Mouse (Mus musculus): ENCODE measurements around the gene Tmem200b.

Gene Tmem200b

DNA sequence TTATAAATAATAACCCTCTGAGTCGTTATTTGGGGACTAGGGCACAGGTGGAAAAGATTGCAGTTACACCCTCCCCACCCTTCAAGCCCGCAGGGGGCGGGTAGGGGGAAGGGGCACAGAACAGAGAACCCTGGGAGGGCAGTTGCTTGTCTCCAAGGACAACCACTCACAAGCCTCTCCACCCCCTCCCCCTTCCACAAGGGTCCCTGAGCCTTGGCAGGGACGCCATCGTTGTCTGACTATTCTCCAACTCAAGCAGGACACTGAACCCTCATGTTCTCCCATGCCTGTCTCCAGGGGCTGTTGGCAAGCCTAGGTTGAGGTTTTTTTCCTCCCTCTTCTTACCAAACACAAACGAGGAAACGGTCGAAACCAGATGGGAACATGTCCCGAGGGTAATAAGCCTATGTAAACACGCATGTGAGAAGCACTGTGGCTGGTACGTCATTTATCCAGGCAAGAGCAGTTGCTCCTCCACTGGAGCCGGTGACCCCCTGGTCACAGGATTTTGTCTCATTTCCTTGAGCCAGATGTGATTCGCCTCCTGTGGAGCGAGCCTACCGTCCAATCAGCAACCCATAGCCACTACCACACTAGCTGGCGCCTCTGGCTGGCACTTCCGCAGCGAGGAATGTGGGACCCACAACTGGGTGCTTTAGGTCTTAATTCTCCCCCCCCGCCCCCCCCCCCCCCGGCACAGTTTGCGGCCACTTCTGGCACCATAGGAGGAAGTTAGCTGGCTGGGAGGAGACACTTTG lies 11.2 kb upstream of the Tmem200b start:
- peak; percentile 43 for DNase-seq (ENCODE audit: extremely low spot score)

DNA sequence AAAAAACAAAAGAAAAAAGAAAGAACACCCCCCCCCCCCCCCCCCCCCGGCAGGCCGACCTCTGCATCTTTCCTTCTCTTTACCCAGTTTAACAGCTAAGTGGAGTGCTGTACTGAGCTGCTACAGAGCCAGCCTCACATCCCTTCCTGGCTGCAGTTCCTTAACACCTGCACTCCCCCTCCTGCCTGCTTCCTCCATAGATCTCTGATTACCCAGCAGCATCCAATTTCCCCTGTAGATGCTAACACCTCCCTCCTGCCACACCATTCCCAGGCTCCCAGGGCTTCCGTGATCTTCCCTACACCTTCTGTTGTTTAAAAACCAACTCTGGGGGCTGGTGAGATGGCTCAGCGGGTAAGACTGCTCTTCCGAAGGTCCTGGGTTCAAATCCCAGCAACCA lies 10.1 kb upstream of the Tmem200b start:
- DNase-seq (ENCODE audit: extremely low spot score), result no peak

DNA sequence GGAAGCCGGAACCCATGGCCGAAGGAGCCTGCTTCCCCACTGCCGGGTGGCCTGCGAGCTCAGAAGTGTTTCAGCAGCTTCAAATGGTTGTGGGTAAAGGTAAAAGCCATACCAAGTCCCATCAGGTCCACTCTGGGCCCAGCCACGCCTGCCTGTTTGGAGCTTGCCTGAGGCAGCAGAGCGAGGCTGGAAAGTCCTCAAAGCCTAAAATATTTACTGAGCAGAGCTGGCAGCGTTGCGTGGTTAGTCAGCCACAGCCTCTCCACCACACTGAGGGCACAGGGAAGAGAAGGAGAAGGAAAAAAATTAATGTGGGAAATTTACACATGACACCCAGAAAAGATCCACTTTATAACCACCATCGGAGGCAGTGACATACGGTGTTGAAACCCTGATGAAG lies 8.0 kb upstream of the Tmem200b start:
- no peak for DNase-seq (ENCODE audit: extremely low spot score)

DNA sequence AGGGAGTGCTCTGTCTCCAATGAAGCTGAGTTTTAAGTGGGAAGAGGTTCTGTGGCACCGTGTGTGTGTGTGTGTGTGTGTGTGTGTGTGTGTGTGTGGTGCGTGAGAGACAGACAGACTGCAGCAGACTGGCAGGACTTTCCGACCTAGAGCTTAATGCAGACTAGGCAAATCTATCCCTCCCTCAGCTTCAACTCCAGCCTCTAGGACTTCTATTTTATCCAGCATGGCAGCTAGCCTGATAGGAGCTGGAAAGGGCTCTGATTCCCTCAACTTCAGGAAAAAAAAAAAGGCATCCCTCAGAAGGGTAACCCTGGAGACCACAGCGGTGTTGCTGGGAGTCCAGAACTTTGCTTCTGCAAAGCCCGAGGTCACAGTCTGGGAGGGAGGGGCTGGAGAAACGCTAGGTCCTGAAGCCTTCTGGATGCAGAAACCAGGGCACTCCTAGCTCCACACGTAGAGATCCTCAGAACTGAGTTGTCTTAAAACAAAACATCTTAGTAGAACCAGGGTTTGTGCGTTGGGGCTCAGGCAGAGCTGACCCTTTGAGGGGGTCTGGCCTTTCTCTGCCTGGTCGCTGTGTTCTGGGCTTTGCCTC lies 7.4 kb upstream of the Tmem200b start:
- DNase-seq (ENCODE audit: extremely low spot score), result peak; percentile 51

DNA sequence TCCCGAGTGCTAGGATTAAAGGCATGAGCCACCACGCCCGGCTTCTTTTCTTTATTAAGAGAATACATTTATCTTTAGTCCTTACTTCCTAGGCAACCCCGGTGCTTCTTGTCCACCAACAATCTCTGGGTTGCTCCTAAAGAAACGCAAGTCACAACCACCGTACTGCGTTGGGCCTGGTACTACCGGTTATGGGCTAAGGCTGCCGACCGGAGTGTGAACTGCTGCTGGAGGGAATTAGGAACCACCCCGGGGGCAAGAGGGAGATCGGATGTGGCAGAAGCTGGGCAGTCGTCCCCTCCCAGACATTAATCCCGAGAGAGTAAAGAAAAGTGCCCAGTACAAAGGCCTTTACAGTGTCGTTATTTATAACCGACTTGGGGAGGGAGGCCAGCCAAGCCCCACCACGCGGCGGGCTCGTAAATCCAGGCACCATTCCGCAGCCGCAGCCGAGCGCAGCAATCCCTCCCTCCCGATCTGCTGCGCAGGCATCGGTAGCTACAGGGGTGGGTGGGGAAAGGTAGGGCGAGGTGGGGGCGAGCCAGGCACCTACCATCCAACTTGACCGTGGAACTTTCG lies 6.6 kb upstream of the Tmem200b start:
- DNase-seq (ENCODE audit: extremely low spot score), result peak; percentile 62

DNA sequence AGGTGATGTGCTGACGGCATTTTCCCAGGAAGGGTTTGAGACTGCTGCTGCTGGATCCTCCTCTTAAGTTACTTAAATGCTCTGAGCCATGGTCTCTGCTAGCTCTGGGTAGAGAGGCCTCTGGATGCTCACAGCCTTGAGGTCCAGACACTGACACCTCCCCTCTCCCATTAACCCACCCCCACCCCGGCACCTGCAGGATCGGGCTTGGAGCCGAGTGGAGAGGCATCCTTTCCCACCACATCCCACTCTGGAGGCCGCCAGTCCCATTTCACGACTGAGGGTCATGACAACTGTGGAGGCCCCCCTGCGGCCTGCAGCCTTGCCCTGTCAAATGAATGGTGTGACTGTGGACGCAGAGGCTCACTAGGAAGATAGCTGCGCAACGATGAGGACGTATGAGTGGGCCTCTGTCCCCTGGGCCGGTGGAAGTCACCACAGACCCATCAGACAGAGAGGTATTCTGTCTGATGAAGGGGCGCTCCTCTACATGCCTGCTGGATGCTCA lies 5.7 kb upstream of the Tmem200b start:
- DNase-seq (ENCODE audit: extremely low spot score), result no peak

DNA sequence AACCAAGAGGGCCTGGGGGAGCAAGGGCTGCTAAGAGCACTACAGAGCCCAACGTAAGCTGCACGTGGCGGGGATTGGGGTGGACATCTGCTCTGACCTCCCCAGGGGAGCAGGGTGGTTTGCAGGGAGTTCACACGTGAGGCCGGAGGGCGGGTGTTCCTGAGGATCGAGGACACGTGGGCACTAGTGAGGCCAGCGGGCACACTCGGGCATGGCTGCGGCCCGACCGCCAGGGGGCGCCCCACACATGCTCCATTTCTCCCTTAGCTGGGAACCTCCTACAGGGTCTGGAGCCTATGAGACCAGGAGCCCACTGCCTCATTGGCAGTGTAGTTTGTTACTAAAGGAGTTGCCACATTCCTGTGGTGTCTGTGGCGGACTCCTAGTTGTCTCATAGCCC lies 5.1 kb upstream of the Tmem200b start:
- DNase-seq (ENCODE audit: extremely low spot score), result peak; percentile 83

DNA sequence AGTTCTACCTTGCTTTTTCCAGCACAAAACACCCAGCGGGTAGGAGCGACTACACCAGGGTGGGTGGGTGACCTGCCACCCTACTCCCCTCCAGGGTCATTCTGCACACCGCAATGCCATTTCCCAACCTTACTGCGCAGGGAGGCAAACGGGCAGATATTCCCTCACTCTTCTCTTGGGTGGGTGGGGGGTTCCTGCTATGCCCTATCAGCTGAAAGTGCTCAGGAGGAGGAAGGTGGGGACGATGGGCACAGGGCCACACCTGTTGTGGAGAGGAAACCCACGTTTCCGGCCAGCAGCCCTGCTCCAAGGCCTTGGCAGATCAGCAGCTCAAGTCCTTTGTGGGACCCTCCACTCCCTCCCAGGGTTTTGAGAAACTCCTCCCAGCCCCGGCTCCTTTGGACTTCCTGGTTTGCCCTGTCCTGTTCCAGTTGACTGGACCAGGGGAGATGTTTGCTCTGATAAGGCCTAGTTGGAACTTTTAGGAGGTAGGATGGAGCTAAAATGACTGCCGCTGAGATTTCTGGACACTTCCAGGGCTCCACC lies 4.5 kb upstream of the Tmem200b start:
- no peak for DNase-seq (ENCODE audit: extremely low spot score)

DNA sequence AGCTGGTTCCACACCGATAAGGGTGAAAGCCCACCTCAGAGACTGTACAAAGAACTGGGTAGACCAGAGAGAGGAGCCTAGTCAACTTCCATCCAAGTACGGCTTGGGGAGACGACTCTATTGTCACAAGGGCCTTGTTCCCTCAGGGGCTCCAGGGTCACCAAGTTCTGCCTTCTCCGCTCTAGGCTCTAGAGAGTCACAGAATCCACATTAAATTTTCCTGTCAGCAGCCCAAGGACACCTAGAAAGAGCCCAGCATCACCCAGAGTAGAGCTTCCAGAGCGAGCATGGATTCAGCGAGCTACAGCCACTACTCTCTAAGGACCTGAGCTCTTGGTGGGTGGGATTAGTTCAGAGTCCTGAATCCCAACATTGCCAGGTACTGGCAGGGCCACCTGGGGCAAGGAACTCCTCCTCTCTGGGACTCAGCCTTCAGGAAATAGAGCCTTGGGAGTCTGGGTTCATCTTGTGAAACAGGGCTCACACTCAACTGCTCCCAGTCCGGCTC lies 3.5 kb upstream of the Tmem200b start:
- no peak for DNase-seq (ENCODE audit: extremely low spot score)

DNA sequence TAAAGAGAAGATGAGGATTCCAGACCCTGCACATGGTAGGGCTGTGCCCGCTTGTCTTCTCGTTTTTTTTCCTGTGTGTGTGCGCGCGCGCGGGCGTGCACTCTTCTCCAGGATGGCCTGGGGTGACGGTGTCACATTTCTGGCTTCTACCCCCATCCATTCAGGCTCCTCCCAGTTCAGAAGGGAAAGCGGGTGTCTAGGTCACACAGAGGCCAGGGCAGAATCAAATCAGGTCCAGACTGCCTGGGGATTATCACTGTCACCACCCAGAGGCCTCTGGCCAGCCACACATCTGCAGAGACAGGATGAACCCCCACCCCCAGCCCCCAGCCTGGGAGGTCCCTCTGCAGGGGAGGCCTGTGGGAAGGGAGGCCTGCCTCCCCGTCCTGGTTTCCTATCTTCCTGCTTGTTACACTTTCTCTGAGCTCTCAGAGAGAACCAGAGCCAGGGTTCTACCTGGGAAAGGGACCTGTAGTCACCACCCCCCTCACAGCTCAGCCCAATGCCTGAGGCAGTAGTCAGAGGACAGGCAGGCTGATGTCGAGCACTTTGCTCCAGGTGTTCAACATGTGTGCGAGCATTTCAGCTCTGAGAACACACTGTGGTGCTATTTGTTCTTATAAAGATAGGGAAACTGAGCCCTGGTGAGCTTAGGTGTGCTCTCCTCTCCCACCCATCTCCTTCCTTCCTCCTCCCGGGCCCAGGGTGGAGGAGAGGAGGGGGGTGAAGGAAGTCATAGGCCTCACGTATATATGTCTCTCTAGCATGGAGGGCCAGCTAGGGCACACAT lies 2.7 kb upstream of the Tmem200b start:
- peak; percentile 85 for DNase-seq (ENCODE audit: extremely low spot score)

DNA sequence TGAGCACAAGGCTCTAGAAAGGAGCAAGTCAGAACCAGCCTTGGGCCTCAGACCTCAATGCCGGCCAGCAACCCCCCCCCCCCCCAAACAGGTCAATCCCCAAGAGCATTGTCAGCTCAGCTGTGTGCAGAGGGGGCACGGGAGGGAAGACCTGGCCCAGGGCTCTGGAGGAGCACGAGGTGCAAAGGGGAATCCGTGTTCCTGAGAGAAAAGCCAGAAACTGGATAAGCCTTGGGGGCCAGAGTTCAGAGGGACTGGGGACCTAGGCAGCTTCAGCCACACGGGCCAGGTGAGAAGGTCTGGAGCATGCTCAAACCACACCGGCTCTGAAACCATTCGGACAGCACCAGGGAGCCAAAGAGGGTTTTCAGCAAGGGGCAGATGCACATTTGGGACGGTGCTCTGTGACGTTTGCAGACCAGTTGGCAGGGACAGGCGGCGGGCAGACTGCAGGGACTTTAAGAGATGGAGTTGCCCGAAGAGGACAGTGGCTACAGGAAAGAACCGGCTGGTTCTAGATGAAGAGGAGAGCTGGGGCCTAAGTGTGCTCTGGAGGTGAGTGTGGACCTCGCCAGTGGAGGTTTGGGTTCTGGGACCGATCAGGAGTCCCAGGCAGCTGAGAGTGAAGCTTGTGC lies 1.9 kb upstream of the Tmem200b start:
- peak; percentile 37 for DNase-seq (ENCODE audit: extremely low spot score)

DNA sequence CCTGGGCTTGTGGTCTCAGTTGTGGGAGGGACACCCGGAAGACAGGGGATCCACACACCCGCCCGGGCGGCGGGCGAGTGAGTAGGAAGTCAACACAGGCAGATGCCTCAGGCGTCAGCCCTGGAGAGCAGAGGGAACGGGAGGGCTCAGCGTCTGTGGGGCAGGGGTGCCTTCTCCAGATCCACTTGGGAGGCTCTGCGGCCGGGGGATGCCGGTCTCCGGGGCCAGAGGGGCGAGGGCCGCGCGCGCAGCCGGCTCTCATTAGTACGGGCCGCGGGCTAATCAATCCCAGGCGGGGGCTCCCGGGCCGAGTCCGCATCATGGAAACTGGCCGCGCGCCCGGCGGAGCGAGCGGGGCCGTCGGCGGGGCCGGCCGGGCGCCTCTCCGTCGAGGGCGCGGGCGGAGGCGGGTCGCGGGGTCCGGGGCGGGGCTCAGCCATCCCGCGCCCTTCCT lies 1.4 kb upstream of the Tmem200b start:
- peak; percentile 68 for DNase-seq (ENCODE audit: extremely low spot score)

DNA sequence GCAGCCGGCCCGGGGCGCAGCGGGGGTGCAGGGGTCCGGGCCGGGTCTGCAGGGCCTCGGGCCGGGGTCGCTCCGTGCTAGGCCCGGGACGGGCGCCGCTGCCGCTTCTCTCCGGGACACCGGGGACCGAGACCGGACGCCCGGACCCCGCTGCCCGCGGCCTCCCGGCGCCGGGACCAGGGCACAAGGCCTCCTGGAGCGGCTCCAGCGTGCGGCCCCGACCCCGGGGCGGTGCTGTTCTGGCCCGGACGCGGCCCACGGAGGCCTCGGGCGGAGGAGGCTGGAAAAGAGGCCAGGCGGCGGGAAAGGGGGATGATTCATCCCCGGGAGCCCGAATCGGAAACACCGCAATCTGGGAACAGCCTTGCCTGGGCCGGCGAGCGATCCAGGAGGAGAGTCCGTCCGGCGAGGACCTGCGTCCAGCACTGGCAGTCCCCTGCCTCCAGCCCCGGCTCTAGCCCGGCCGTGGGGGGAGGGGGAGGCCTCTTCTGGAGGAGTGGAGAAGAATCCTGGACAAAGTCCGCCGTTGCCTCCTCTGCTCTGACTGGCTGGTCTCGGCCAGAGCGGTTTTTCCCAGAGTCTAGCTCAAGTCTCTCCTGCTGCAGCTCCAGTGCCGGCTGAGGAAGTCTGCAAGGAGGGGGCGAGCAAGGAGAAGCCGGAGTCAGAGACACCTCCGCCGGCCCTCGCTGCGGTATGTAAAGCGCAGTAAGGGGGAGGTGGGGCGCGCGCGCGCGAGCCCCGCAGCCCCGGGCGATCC lies 798 bp upstream of the Tmem200b start:
- DNase-seq (ENCODE audit: extremely low spot score), result peak; percentile 85

DNA sequence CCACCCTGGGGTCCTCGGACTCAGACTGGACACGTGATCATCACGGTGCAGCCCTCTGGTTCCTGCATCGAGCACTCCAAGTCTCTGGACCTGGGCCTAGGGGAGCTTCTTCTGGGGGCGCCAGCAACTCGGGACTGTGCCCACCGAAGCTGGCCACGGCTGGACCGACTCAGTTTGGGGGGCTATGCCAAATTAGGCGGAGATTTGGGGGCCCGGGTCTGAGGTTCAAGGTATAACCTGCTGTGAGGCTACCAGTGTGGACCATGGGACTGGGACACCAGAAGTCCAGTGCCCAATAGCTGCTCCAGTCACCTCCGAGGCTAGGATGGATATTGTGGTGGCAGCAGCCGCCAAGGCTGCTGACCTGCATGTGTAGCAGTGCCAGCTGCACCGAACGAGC lies 833 bp downstream of the Tmem200b start:
- no peak for DNase-seq (ENCODE audit: extremely low spot score)

DNA sequence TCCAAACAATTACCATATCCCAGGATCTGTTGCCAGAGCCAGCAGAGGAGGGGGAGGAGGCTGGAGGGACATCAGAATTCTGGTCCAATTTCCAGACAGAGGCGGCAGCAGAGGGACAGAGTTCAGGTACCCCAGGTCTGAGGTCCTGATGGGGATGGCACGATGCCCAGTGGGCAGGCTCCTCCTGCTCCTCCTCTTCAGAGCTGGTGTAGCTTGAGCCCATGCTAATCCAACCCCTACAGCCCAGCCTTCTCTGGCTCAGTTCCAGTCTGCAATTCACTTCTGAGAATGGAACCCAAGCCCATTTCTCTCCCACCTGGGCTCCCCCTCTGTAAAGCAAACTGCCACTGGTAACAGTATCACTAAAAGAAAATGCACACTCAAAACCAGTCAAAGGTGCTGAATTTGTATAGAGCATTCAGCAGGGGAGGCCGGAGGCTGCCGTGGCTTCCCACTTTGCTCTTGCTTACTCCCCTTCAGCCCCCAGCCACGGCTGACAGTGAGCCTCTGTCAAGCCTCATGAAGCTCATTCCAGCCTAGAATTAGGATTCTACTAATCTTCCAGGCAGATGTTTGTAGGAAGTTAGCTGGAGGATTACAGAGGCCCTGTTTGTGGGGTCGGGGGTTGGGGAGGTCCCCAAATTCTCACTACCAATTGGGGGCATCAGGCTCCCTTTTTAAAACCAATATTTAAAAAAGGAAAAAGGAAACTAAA lies 2.7 kb downstream of the Tmem200b start:
- DNase-seq (ENCODE audit: extremely low spot score), result no peak

DNA sequence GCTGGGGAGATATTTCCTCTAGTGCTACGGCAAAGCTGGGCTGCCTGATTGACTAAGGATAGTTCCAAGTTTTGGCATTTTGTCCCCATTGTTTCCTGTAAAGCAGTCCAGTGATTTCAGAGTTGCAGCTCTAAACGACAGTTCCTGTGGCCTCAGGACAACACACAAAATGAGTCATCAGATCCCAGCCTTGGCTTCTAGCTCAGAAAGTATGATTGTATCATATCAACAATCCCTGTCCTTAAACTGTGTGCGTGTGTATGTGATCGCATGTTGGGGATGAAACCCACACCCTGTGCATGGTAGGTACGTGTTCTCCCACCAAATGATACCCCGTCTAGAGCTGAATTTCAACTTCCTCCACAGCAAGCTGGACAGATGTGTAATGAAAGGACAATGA lies 7.6 kb downstream of the Tmem200b start:
- DNase-seq (ENCODE audit: extremely low spot score), result no peak

DNA sequence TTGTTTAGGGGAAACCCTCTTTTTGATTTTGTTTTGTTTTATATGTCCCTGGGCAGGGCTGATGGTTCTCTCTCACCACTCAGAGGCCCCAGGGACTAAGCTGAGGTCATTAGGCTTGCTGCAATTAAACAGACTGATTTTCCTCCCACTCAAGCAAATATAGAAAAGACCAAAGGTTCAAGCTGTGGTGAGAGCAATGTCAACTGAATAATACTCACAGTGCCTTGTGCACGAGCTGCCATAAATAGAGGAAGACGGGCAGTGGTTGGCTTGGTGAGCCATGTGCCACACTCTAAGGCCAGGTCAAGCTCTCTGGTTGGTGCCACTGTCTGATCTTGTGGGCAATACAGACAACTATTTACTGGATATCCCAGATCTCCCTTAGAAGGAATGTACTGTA lies 17.9 kb downstream of the Tmem200b start:
- DNase-seq (ENCODE audit: extremely low spot score), result no peak

DNA sequence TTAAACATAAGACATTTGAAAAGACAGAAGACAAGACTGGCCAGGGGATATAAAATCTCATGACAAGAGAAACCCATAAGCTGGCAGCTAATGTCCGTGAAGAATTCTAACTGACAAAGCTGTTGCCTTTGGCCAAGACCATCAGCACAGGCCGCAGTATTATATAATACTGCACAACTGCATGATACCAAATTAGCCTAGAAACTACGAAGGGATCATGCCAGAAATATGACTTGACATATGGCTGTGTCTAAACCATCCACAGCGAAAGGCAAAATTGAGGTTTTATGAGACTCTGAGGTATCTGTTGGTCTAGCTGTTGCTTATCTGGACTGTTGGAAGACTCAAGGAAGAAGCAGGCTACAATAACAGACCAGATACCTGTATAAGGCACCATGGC lies 19.3 kb downstream of the Tmem200b start:
- DNase-seq (ENCODE audit: extremely low spot score), result no peak

DNA sequence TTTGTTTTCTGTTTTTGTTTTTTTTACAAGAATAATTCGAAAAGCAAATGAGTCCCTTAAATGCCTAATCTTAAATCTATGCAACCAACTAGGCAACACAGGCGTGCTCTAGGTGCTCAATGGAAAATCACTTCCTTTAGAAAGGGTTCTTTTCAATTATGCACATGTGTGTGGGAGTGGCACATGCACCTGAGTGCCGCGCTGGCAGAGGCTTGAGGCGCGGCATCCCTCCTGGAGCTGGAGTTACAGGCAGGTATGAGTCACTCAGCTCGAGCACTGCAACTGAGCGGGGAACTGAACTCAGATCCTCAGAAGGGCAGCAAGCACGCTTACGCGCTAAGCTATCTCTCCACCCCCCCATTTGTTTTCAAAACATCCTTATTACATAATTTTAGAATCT lies 26.3 kb downstream of the Tmem200b start:
- no peak for DNase-seq (ENCODE audit: extremely low spot score)

DNA sequence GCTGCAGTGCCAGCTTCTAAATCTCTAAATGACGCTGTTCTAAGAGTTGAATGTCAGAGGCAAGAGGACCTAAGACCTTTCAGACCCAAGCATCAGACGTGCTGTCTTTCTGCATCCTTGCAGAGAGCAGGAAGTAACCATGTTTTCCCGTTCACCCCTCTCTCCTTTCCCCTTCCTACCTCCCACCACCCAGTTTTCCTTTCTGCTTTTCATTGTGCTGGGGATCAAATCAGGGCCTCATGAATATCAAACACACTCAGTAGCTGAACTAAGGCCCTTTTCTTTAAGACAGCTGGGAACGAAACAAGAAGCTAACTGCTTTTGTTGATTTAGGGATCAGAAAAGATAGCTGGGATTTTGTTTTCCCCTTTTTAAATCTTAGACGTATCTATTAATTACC lies 28.3 kb downstream of the Tmem200b start:
- no peak for DNase-seq (ENCODE audit: extremely low spot score)
